ENCODE assay signal across 20 mouse cellular contexts in the genomic region with DNA sequence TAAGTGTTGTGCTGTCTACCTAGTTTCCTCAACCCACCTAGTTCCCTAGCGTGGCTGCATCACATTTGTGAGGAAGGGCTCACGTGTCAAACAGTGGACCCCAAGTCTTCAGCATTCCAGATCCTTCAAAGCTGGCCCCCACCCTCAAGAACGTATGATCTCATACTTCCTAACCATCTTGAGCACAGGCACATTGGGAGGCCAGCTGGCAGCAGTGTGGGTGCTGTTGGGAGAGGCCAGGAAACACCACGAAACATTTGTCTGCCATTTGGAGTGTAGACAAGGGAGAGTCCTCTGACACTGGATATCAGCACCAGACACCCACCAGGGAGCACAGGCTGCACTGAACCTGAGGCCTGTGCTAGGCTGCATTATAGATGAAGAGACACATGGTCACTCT.
DNase-seq lines count a peak whose midpoint lies in the region; ATAC-seq lines count a peak whose summit lies in the region.
"Had no signal": no experiment of that assay in that cellular context is flagged by ENCODE, and none has a peak within 500 bp of the region (broad histone marks: within the 10 kb centered on the region; RNA-seq: fewer than 3 reads in every experiment).

No protein-coding gene starts in this region.

- DNase-seq in cerebellum, postnatal 25 days, result peak; percentile 27 to 30
- no peak for DNase-seq in cerebellum, adult 9-11 months
- DNase-seq in hindbrain, embryonic 10.5 days (ENCODE audit: low spot score), result no peak
- peak; percentile 39 to 45 for DNase-seq in layer of hippocampus, adult 18-20 months (ENCODE audit: low spot score in 2 of 2)
- peak; percentile 37 for DNase-seq in layer of hippocampus, adult 9-11 months
- DNase-seq in embryo, embryonic 11 days, result no peak
- DNase-seq: adrenal gland, adult 2 months; adrenal gland, postnatal 25 days; cerebellum, adult 11 months; cerebellum, adult 8-10 months; gastrocnemius, postnatal 10 days; heart, postnatal 4 days had no signal

- peak overlapping the region; percentile 12; the same call in 1 of the 2 replicates for H3K27ac ChIP-seq in hindbrain, embryonic 10.5 days
- no peak overlapping the region for H3K27ac ChIP-seq in hindbrain, embryonic 13.5 days
- H3K27ac ChIP-seq: embryonic facial prominence, embryonic 15.5 days; forebrain, embryonic 12.5 days; heart, embryonic 10.5 days; hindbrain, embryonic 14.5 days; intestine, embryonic 15.5 days had no signal

- no peaks in the 10 kb centered on the region for H3K36me3 ChIP-seq in hindbrain, embryonic 10.5 days
- H3K36me3 ChIP-seq in hindbrain, embryonic 13.5 days, result no peaks in the 10 kb centered on the region
- H3K36me3 ChIP-seq: embryonic facial prominence, embryonic 15.5 days; forebrain, embryonic 12.5 days; heart, embryonic 10.5 days; intestine, embryonic 15.5 days had no signal

- H3K27me3 ChIP-seq in hindbrain, embryonic 10.5 days (ENCODE audit: insufficient read depth, poor library complexity, severe bottlenecking), result no peaks in the 10 kb centered on the region
- no peaks in the 10 kb centered on the region for H3K27me3 ChIP-seq in hindbrain, embryonic 13.5 days
- H3K27me3 ChIP-seq: CH12.LX; embryonic facial prominence, embryonic 15.5 days; forebrain, embryonic 12.5 days; intestine, embryonic 15.5 days had no signal

- H3K9ac ChIP-seq in hindbrain, embryonic 13.5 days, result no peak overlapping the region
- H3K9ac ChIP-seq: embryonic facial prominence, embryonic 15.5 days; forebrain, embryonic 12.5 days; hindbrain, embryonic 14.5 days; intestine, embryonic 15.5 days had no signal

- 0 out of 2 replicates have a peak, but pooled peaks cover 4% of the 10 kb centered on the region for H3K4me1 ChIP-seq in hindbrain, embryonic 10.5 days (replicated peaks)
- peaks cover 24% of the 10 kb centered on the region for H3K4me1 ChIP-seq in hindbrain, embryonic 13.5 days (replicated peaks)
- H3K4me1 ChIP-seq: embryonic facial prominence, embryonic 15.5 days; heart, embryonic 10.5 days; intestine, embryonic 15.5 days had no signal

- whole genome bisulfite sequencing in hindbrain, embryonic 10.5 days, result 85% methylated on average over 4 of the region's 4 CpGs
- WGBS in hindbrain, embryonic 13.5 days, result 89% methylated on average over 4 of the region's 4 CpGs

- H3K9me3 ChIP-seq in hindbrain, embryonic 10.5 days, result no peaks in the 10 kb centered on the region
- no peaks in the 10 kb centered on the region for H3K9me3 ChIP-seq in hindbrain, embryonic 13.5 days
- H3K9me3 ChIP-seq: embryonic facial prominence, embryonic 15.5 days; forebrain, embryonic 12.5 days; heart, embryonic 10.5 days; intestine, embryonic 15.5 days had no signal

- no peak overlapping the region for H3K4me2 ChIP-seq in hindbrain, embryonic 13.5 days
- H3K4me2 ChIP-seq: embryonic facial prominence, embryonic 15.5 days; forebrain, embryonic 12.5 days; hindbrain, embryonic 14.5 days; intestine, embryonic 15.5 days had no signal

- no peak overlapping the region for H3K4me3 ChIP-seq in hindbrain, embryonic 10.5 days
- no peak overlapping the region for H3K4me3 ChIP-seq in hindbrain, embryonic 13.5 days
- H3K4me3 ChIP-seq: embryonic facial prominence, embryonic 15.5 days; erythroblast, embryonic 14.5 days; forebrain, embryonic 12.5 days; heart, embryonic 10.5 days; intestine, embryonic 15.5 days had no signal

- no peak for ATAC-seq in hindbrain, embryonic 13.5 days (ENCODE audit: low FRiP score)
- ATAC-seq: intestine, embryonic 15.5 days had no signal

Comparison
In these comparisons a context has a peak if more than half of its experiments do, and no peak if none do; other contexts are left out.
1. DNase-seq: peak in cerebellum, postnatal 25 days (2 of 2), layer of hippocampus, adult 18-20 months (2 of 2) and layer of hippocampus, adult 9-11 months (single experiment); none in cerebellum, adult 9-11 months (single experiment), hindbrain, embryonic 10.5 days (single experiment) and embryo, embryonic 11 days (single experiment).